Mouse (Mus musculus) kidney, adult 2 months (tissue): ENCODE measurements around the gene Hoxa5.

ENCODE experiments used
- CTCF ChIP-seq: fragments of 200-500 bp; conservative IDR thresholded peaks from 2 replicates; pipeline ENCODE4 v1.5.1; 2011; ENCODE audit warnings: low read depth, mild to moderate bottlenecking, control low read depth, low read length, moderate library complexity, mixed read lengths; ENCODE audit not compliant: insufficient read depth, insufficient read length
- POLR2A ChIP-seq: fragments of 200-500 bp; IDR thresholded peaks from one replicate; pipeline ENCODE4 v1.6.1; 2011; ENCODE audit warnings: low read depth, low read length, control low read depth

GRCm38 (mm10) chr6:52246916-52247315 is 42.5 kb upstream of the Hoxa5 start:
- TF ChIP-seq CTCF = no peak
- no peak for TF ChIP-seq POLR2A
